ENCODE assay signal across 10 mouse cellular contexts in the genomic region with DNA sequence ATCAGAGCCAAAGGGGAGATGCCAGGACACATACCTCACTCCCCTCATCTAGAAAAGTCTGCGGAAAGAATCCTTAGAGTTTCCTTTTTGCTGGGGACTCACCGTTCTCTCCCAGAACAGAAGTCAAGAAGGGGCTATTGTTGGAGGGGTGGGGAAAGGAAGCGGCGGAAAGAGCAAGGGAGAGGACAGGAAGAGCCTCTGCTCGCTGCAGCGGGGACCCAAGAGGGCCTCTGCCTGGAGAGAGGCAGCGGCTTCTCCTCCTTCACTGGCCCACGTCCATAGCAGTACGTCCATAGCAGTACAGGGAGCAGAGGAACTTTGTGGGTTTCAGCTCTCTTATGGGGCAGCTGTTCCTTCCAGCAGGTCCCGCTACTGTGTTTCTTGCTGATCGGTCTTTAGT. TPM values are rescaled to one million over a fixed set of nuclear protein-coding genes. Genes with fewer than 3 reads are reported as not detected.
A peak's percentile ranks its signal among the peaks of the same experiment; 100 is the strongest.
DNase-seq lines count a peak whose midpoint lies in the region; ATAC-seq and TF ChIP-seq lines count a peak whose summit lies in the region.
"Had no signal": no experiment of that assay in that cellular context is flagged by ENCODE, and none has a peak within 500 bp of the region (broad histone marks: within the 10 kb centered on the region; RNA-seq: fewer than 3 reads in every experiment).

No protein-coding gene starts in this region.

- H3K9me3 ChIP-seq in liver, postnatal 0 days (ENCODE audit: low read length): no peaks in the 10 kb centered on the region
- H3K9me3 ChIP-seq in midbrain, embryonic 16.5 days (replicated peaks; ENCODE audit: control insufficient read depth, low read length, poor library complexity, severe bottlenecking): no peaks in the 10 kb centered on the region
- no peaks in the 10 kb centered on the region for H3K9me3 ChIP-seq in hindbrain, embryonic 11.5 days (ENCODE audit: control insufficient read depth, low read length)
- H3K9me3 ChIP-seq: midbrain, embryonic 12.5 days had no signal

- DNase-seq in gastrocnemius, postnatal 14 days: peak; percentile 39
- no peak for DNase-seq in liver, postnatal 0 days
- no peak for DNase-seq in hindbrain, embryonic 11.5 days (ENCODE audit: low spot score)
- DNase-seq: retina, postnatal 1 day; thymus, postnatal 25 days had no signal

- no peak for TF ChIP-seq EP300 in liver, postnatal 0 days (IDR thresholded peaks at IDR 0.05; ENCODE audit: low read depth)

- WGBS in liver, postnatal 0 days (ENCODE audit: insufficient replicate concordance): 41% methylated on average over 11 of the region's 11 CpGs
- WGBS in midbrain, embryonic 16.5 days: 83% methylated on average over 11 of the region's 11 CpGs
- 79% methylated on average over 11 of the region's 11 CpGs for WGBS in hindbrain, embryonic 11.5 days

- intact Hi-C loops in gastrocnemius, postnatal 14 days (cut with DNase I; ENCODE audit: low total_unique reads): no loop called here

- no peaks in the 10 kb centered on the region for H3K36me3 ChIP-seq in liver, postnatal 0 days (replicated peaks; ENCODE audit: insufficient read depth, low read length)
- no peaks in the 10 kb centered on the region for H3K36me3 ChIP-seq in midbrain, embryonic 16.5 days (ENCODE audit: control insufficient read depth, insufficient read depth, low read length)
- H3K36me3 ChIP-seq in hindbrain, embryonic 11.5 days (ENCODE audit: control insufficient read depth, insufficient read depth, low read length): no peaks in the 10 kb centered on the region
- H3K36me3 ChIP-seq: midbrain, embryonic 12.5 days had no signal

- peak overlapping the region; percentile 14; the same call in 1 of the 2 replicates for H3K4me2 ChIP-seq in liver, postnatal 0 days (ENCODE audit: low read depth, low read length)
- no peak overlapping the region for H3K4me2 ChIP-seq in midbrain, embryonic 16.5 days (ENCODE audit: low read length)
- H3K4me2 ChIP-seq in hindbrain, embryonic 11.5 days (replicated peaks; ENCODE audit: low read depth, low read length): no peak overlapping the region
- H3K4me2 ChIP-seq: midbrain, embryonic 12.5 days had no signal

- no peaks in the 10 kb centered on the region for H3K27me3 ChIP-seq in liver, postnatal 0 days (ENCODE audit: insufficient read depth, low read length)
- H3K27me3 ChIP-seq in midbrain, embryonic 16.5 days (ENCODE audit: control insufficient read depth, insufficient read depth, low read depth, low read length): no peaks in the 10 kb centered on the region
- no peaks in the 10 kb centered on the region for H3K27me3 ChIP-seq in hindbrain, embryonic 11.5 days (ENCODE audit: control insufficient read depth, insufficient read depth, low read length)
- H3K27me3 ChIP-seq: midbrain, embryonic 12.5 days had no signal

- peak overlapping the region; percentile 66; the same call in 1 of the 2 replicates for H3K27ac ChIP-seq in liver, postnatal 0 days (ENCODE audit: low read depth)
- H3K27ac ChIP-seq in midbrain, embryonic 16.5 days (ENCODE audit: low read length): no peak overlapping the region
- H3K27ac ChIP-seq in hindbrain, embryonic 11.5 days (ENCODE audit: low read depth, low read length): no peak overlapping the region
- H3K27ac ChIP-seq: midbrain, embryonic 12.5 days had no signal

- peaks cover 3% of the 10 kb centered on the region; the same call in 1 of the 2 replicates for H3K4me1 ChIP-seq in liver, postnatal 0 days (ENCODE audit: insufficient read depth)
- H3K4me1 ChIP-seq in midbrain, embryonic 16.5 days (ENCODE audit: control insufficient read depth, insufficient read depth, low read length): peaks cover 5% of the 10 kb centered on the region
- H3K4me1 ChIP-seq in hindbrain, embryonic 11.5 days (replicated peaks; ENCODE audit: control insufficient read depth, insufficient read depth, low read length): no peaks in the 10 kb centered on the region
- H3K4me1 ChIP-seq: midbrain, embryonic 12.5 days had no signal

- no peak for TF ChIP-seq CTCF in liver, postnatal 0 days (IDR thresholded peaks at IDR 0.05; ENCODE audit: low read depth)

- H3K9ac ChIP-seq in liver, postnatal 0 days (replicated peaks): no peak overlapping the region
- H3K9ac ChIP-seq in midbrain, embryonic 16.5 days (ENCODE audit: low read depth, low read length): no peak overlapping the region
- no peak overlapping the region for H3K9ac ChIP-seq in hindbrain, embryonic 11.5 days (ENCODE audit: low read depth, low read length)
- H3K9ac ChIP-seq: midbrain, embryonic 12.5 days had no signal

- H3K4me3 ChIP-seq in liver, postnatal 0 days (ENCODE audit: low read depth, low read length): no peak overlapping the region
- no peak overlapping the region for H3K4me3 ChIP-seq in midbrain, embryonic 16.5 days (ENCODE audit: low read depth, low read length)
- H3K4me3 ChIP-seq in hindbrain, embryonic 11.5 days (ENCODE audit: low read depth, low read length): no peak overlapping the region
- H3K4me3 ChIP-seq: midbrain, embryonic 12.5 days had no signal

- ATAC-seq in common myeloid progenitor, adult 5-6 weeks (replicated peaks; ENCODE audit: low read depth, poor library complexity, severe bottlenecking): peak; percentile 37
- peak; percentile 53; a peak in 3 of 4 replicates for ATAC-seq in hematopoietic stem cell, adult 5-6 weeks (replicated peaks in 1 of 2; ENCODE audit: insufficient read depth in 1 of 2, low FRiP score in 2 of 2, low TSS enrichment in 1 of 2, low read depth in 1 of 2, poor library complexity in 2 of 2, severe bottlenecking in 2 of 2)
- ATAC-seq in liver, postnatal 0 days: no peak
- ATAC-seq in monocyte, adult 5-6 weeks (replicated peaks; ENCODE audit: insufficient number of reproducible peaks, low FRiP score, low TSS enrichment, poor library complexity, severe bottlenecking): no peak
- no peak for ATAC-seq in midbrain, embryonic 16.5 days
- ATAC-seq in hindbrain, embryonic 11.5 days (ENCODE audit: low FRiP score): no peak

RNA-seq across cellular contexts. Expression of a gene that starts 5.8 kb away (rescaled TPM):
- total RNA-seq in common myeloid progenitor, adult 5-6 weeks (2017): 0.34 and 0.50 TPM in 2 replicates
- 1 to 10 TPM; 6.0 to 7.4 TPM for total RNA-seq in gastrocnemius, postnatal 14 days (2021)
- total RNA-seq in hematopoietic stem cell, adult 5-6 weeks (2017): 0.35 TPM in 1 of 2 replicates, not detected in the other
- 0.33 and 0.39 TPM in 2 replicates for polyA plus RNA-seq in liver, postnatal 0 days (2015; fragmentation: Nextera tagmentation; extraction: Ambion mirVana)
- under 0.01 to 0.10 TPM in 2 of 3 replicates, not detected in the other for total RNA-seq in monocyte, adult 5-6 weeks (2017)
- 0.73 and 0.85 TPM in 2 replicates for polyA plus RNA-seq in midbrain, embryonic 16.5 days (2015; fragmentation: Nextera tagmentation; extraction: Ambion mirVana)
- 0.91 and 0.95 TPM in 2 replicates for polyA plus RNA-seq in hindbrain, embryonic 11.5 days (2014; fragmentation: Nextera tagmentation; extraction: Ambion mirVana)

Comparison
In these comparisons a context has a peak if more than half of its experiments do, and no peak if none do; other contexts are left out.
1. ATAC-seq: peak in common myeloid progenitor, adult 5-6 weeks (single experiment) and hematopoietic stem cell, adult 5-6 weeks (2 of 2); none in liver, postnatal 0 days (single experiment), monocyte, adult 5-6 weeks (single experiment), midbrain, embryonic 16.5 days (single experiment) and hindbrain, embryonic 11.5 days (single experiment).